In the genomic region with DNA sequence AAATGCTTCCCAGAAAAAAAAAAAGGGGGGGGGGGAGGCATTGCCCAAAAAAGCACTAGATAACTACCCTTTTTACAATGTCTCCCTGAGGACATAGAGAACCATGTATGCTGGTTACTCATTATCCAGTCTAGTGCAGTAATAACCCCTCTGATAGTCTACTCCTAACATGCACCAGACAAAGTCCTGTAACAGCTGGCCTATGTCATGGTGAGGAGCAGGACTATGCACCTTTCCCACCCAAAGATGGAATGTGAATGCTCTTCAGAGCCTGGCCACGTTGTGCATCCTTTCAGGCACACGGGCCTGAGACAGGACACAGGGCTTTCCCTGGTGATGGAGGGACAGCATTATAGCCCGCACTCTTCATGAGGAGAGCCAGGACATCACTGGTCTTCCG, we compare ENCODE assay signal across 10 mouse cellular contexts.
A peak's percentile ranks its signal among the peaks of the same experiment; 100 is the strongest.
DNase-seq lines count a peak whose midpoint lies in the region; ATAC-seq and TF ChIP-seq lines count a peak whose summit lies in the region.
"Had no signal": no experiment of that assay in that cellular context is flagged by ENCODE, and none has a peak within 500 bp of the region (broad histone marks: within the 10 kb centered on the region; RNA-seq: fewer than 3 reads in every experiment).

No protein-coding gene starts in this region.

- H3K4me1 ChIP-seq in hindbrain, embryonic 12.5 days: peaks cover 32% of the 10 kb centered on the region
- 0 out of 2 replicates have a peak, but pooled peaks cover 6% of the 10 kb centered on the region for H3K4me1 ChIP-seq in kidney, postnatal 0 days (replicated peaks; ENCODE audit: insufficient read depth, low read length)
- H3K4me1 ChIP-seq in midbrain, postnatal 0 days (ENCODE audit: insufficient read depth, low read length): peaks cover 12% of the 10 kb centered on the region; the same call in 1 of the 2 replicates

- no peak for TF ChIP-seq CTCF in kidney, postnatal 0 days (IDR thresholded peaks at IDR 0.05; ENCODE audit: low read depth)
- TF ChIP-seq CTCF in midbrain, postnatal 0 days (IDR thresholded peaks at IDR 0.05): no peak

- DNase-seq in kidney, adult 11 months: peak; percentile 41
- DNase-seq in kidney, adult 18-20 months: no peak
- no peak for DNase-seq in kidney, postnatal 0 days (ENCODE audit: low spot score)
- no peak for DNase-seq in midbrain, postnatal 0 days (ENCODE audit: low spot score)
- no peak for DNase-seq in thymus, postnatal 4 days
- DNase-seq in cerebellum, postnatal 14 days: no peak
- DNase-seq in T-cell, adult 2 months (ENCODE audit: low spot score): no peak
- DNase-seq: B cell, adult 2 months had no signal

- H3K27ac ChIP-seq in hindbrain, embryonic 12.5 days: 0 out of 2 replicates have a peak overlapping the region, but pooled peaks have one; percentile 0
- H3K27ac ChIP-seq in kidney, postnatal 0 days: no peak overlapping the region
- no peak overlapping the region; the same call in 1 of the 2 replicates for H3K27ac ChIP-seq in midbrain, postnatal 0 days (ENCODE audit: low read depth, low read length)

- H3K36me3 ChIP-seq in hindbrain, embryonic 12.5 days: no peaks in the 10 kb centered on the region
- no peaks in the 10 kb centered on the region for H3K36me3 ChIP-seq in kidney, postnatal 0 days (ENCODE audit: insufficient read depth, low read length)
- no peaks in the 10 kb centered on the region for H3K36me3 ChIP-seq in midbrain, postnatal 0 days (ENCODE audit: insufficient read depth, low read length)

- no peaks in the 10 kb centered on the region for H3K9me3 ChIP-seq in hindbrain, embryonic 12.5 days (replicated peaks)
- H3K9me3 ChIP-seq in kidney, postnatal 0 days (replicated peaks; ENCODE audit: low read length): no peaks in the 10 kb centered on the region
- H3K9me3 ChIP-seq in midbrain, postnatal 0 days (ENCODE audit: low read length): no peaks in the 10 kb centered on the region

- H3K4me3 ChIP-seq in hindbrain, embryonic 12.5 days: no peak overlapping the region
- no peak overlapping the region for H3K4me3 ChIP-seq in kidney, postnatal 0 days (replicated peaks; ENCODE audit: low read depth, low read length)
- H3K4me3 ChIP-seq in midbrain, postnatal 0 days (ENCODE audit: low read depth, low read length): no peak overlapping the region
- H3K4me3 ChIP-seq: gastrocnemius, adult 2 months had no signal

- no peaks in the 10 kb centered on the region for H3K27me3 ChIP-seq in hindbrain, embryonic 12.5 days
- H3K27me3 ChIP-seq in kidney, postnatal 0 days (ENCODE audit: insufficient read depth, low read length): no peaks in the 10 kb centered on the region
- no peaks in the 10 kb centered on the region for H3K27me3 ChIP-seq in midbrain, postnatal 0 days (ENCODE audit: insufficient read depth, low read length)

- no peak overlapping the region for H3K4me2 ChIP-seq in hindbrain, embryonic 12.5 days (replicated peaks)
- H3K4me2 ChIP-seq in kidney, postnatal 0 days (ENCODE audit: low read length): no peak overlapping the region
- no peak overlapping the region for H3K4me2 ChIP-seq in midbrain, postnatal 0 days (ENCODE audit: low read depth, low read length, poor library complexity, severe bottlenecking)

- WGBS in hindbrain, embryonic 12.5 days: 77% methylated on average over 4 of the region's 4 CpGs
- 52% methylated on average over 4 of the region's 4 CpGs for WGBS in kidney, postnatal 0 days
- WGBS in midbrain, postnatal 0 days: 70% methylated on average over 4 of the region's 4 CpGs

- ATAC-seq in hindbrain, embryonic 12.5 days (ENCODE audit: low FRiP score): peak; percentile 33; the same call in 1 of the 2 replicates
- ATAC-seq in kidney, postnatal 0 days (replicated peaks; ENCODE audit: low FRiP score, low read depth): peak; percentile 87
- peak; percentile 24 for ATAC-seq in midbrain, postnatal 0 days (ENCODE audit: low FRiP score)

- H3K9ac ChIP-seq in hindbrain, embryonic 12.5 days: no peak overlapping the region
- no peak overlapping the region for H3K9ac ChIP-seq in kidney, postnatal 0 days (ENCODE audit: low read depth, low read length)
- 0 out of 2 replicates have a peak overlapping the region, but pooled peaks have one; percentile 14 for H3K9ac ChIP-seq in midbrain, postnatal 0 days (replicated peaks; ENCODE audit: low read length, poor library complexity, severe bottlenecking)

Comparison
In these comparisons a context has a peak if more than half of its experiments do, and no peak if none do; other contexts are left out.
1. ATAC-seq: peak in every context shown above with its lines; median percentile 87 in kidney, postnatal 0 days; 33 in hindbrain, embryonic 12.5 days; 24 in midbrain, postnatal 0 days.